Mouse (Mus musculus) adrenal gland, postnatal 4 days (tissue): ENCODE measurements around the gene Ccnk. TPM values are rescaled to one million over a fixed set of nuclear protein-coding genes. Genes with fewer than 3 reads are reported as not detected.
A peak's percentile ranks its signal among the peaks of the same experiment; 100 is the strongest.

Experiments
- DNase-seq, 2 experiments: peaks; one replicate each; pipeline ENCODE4 v3.0.0; 2021 to 2022; ENCODE audit warnings: low spot score in 2 of 2, mixed read lengths in 2 of 2
- total RNA-seq, 2 experiments: library from RNA; stranded (reverse); gene quantifications; 2 replicates each; pipeline ENCODE4 v1.2.3; 2021

Ccnk gene
- total RNA-seq, 2 experiments from 2014 or later: 43.9 to 45.8 TPM

DNA sequence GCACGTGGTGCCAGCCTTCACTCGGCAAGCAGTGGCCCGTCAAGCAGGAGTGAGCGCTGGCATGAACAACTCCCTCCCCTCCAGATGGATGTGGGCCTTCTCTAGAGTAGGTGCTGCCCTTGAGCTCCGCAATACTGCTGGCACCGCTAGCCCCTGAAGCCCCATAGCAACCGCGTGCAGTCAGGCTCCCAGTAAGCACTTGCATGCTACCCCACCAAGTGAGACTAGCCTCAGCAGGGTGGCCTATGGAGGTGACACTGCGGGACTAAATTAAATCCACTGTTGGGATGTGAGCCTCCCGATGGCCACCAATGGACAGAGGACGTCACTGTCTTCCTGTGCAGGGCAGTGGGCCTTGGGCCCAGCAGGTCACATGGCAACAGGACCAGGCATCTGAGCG lies 41.2 kb downstream of the Ccnk start:
- no peak for DNase-seq

DNA sequence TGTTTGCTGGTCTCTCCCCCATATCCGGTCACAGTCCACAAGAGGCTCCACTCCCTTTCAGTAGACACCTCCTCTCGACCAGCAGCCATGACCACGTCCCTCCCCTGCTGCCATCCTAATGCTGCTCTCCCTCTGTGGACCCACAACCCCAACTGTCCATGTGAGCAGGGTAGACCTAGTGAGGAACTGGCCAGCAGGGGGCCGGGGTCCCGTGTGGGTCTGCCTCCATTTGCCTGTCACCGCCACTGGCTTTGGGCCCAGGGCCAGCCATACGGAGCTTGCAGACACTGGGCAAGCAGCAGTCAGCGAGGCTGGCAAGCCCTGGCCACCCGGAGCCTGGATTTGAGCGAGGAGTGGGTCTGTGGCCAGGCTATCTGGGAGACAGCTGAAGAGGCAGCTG lies 41.8 kb downstream of the Ccnk start:
- no peak for DNase-seq

DNA sequence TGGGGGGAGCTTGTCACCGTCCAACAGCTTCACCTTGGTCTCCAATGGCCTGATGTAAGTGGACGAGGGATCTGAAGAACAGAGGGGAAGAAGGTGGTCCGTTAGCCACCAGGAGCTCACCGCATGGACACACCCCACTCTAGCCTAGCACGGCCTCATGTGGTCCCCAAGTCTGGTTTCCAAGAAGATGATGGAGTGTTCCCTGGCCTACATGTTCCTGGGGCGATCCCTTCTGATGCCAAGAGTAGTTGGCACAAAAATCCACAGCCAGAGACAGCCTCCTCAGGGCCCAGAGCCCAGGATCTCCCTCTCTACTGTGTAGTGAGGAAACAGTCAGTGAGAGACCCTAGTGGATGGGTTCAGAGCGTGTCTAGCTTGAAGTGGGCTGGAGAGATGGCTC lies 42.3 kb downstream of the Ccnk start:
- no peak for DNase-seq

DNA sequence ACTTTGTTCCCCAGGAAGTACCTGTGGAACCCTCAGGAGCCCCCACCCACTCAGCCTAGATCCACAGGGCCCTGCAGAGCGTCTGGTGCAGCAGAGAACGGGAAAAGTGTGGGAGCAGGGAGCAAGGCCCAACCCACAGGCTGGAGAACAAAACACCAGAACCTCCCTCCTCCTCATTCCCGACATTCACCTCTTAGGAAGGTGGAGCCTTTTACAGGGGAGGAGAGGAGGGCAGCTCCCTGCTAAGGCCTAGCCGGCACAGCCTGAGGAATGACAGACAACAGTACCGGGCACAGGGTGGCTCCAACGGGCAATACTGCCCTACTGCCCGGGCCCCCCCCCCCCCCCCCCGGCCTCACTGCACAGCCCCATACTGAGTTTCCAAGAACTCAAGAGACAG lies 44.0 kb downstream of the Ccnk start:
- no peak for DNase-seq

DNA sequence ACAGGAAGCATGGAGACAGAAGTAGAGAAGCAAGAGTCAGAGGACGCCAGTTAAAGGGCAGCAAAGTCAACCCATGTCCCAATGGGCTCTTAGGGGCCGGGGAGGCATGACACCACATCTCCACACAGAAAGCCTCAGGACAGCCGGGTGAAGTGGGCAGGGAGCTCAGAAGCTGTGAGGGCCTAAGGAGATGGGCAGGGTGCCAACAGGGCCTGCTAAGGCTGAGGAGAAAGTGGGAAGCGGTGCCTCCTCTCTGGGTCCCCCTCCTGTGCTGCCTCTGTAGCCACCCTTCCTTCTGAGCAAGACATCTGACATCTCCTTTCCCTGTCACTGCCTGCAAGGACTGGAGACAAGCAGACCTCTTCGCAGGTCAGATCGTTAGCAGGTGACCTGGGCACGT lies 46.4 kb downstream of the Ccnk start:
- DNase-seq: no peak

DNA sequence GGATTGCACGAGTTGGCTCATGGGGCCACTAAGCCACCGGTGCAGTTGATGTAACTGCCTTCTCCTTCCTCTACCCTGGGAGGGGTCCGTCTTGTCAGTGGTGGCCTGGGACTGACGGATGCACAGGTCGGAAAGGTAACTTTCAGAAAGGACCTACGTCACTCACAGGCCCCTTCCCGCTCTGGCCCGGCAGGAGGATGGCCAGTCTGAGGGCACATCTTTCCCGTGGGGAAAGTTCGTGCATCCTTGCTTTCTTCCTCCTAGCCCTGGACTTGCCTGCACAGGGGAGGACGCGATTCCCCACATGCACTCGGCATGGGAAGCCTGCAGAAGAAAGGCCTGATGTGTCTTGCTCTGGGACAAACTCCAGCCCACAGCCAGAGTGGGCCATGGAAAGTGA lies 46.8 kb downstream of the Ccnk start:
- no peak for DNase-seq

DNA sequence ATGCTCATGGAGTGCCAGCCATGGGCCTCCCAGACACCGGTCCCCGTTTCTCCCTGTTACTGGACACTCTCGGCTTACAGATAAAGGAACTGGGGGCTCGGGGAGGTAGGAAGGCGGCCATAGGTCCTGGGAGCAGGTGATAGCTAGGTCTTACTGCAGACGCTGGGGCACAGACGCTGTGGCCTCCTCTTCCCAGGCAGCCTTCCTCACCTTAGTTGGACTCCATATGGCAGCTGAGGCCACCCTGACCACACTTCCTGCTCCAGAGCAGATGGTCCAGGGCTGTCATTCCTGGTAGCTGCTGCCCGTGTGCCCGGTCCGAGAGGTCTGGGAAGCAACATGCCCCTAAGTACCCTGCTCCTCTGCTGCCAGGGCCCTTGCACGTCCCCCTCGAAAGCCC lies 47.6 kb downstream of the Ccnk start:
- no peak for DNase-seq

DNA sequence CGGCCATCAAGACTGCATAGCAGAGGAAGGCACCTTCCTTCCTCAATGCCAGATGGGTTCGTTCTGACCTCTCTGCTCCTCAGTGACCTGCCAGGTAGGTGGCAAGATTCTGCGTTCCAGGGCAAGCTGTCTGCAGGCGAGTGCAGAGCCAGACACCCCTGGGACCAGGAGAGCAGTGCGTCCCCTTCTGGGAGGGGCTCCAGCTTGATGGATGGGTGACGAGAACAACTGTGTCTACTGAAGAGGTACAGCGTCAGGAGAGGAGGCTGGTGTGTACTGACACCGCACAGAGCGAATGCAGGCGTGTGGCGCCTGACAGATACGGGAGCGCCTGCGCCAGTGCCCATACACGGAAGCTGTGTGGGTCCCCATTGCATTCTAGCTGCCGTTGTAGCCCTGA lies 48.1 kb downstream of the Ccnk start:
- DNase-seq: no peak

DNA sequence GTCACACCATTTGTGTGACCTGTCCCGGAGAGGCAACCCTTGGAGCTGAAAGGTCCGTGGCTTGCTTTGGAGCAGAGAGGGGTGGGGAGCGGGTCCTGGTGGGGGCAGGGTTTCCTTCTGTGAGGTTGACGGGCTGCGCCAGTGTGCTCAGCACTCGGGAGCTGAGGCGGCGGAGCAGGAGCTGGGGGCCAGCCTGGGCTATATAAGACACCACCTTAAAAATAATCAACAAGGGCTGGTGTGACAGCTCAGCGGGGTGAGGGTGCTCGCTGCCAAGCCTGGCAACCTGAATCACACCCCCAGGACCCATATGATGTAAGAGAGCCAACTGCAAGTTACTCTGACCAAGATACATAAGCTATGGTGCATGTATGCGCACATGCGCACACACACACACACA lies 50.7 kb downstream of the Ccnk start:
- no peak for DNase-seq

DNA sequence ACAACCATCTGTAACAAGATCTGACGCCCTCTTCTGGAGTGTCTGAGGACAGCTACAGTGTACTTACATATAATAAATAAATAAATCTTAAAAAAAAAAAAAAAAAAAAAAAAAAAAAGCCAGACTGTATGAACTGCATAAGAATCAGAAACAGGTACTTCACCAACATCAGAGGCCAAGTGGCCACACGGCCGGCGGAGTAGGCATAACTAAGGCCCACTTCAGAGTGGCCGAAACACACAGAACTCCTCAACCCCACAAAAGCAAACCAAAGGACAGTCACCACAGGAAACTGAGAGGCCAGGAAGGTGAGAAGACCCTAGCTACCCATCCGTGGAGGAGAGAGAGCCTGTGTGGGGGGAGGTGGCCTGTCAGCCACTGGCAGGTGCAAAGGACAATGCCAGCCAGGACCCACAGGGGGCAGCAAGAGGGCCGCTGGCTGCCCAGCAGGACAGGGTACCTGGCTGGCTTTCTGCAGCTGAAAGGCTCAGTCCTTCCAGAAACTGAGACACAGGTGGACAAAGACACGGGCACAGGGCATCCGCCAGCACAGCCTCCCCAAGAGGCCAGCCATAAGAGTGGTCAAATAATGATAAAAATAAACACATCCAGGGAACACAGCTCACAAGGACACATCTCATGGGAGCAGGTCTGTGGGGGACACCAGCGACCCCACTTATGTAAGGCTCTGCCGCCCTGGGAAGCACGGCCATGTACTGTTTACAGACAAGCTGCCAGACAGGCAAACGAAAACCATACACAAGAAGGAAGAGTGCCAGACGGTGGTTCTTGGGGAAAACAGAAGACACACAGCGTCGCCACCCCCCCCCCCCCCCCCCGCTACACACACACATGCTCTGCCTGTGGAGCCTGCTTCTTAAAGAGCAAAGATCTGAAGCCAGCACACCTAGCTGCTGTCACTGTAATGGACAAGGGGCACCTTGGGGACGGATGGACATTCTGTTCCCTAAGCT lies 51.7 kb downstream of the Ccnk start:
- no peak for DNase-seq

DNA sequence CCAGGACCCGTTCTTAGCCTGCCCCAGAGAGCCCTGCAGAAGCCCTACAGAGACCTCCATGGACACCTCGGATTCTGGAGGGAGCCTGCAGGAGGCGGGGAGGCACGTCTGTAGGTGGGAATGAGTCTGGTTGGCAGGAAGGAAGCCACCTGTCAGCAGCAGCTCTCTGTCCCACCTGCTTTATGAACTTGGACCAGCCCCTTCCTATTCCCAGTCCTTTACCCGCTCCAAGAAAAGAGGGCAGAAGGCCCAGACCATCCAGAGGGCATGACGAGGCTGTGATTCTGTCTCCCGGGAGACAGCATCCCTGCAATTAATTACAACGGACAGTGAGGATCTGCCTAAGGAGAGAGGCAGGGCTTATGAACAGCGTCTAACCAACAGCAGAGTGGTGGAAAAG lies 52.5 kb downstream of the Ccnk start:
- DNase-seq: no peak

DNA sequence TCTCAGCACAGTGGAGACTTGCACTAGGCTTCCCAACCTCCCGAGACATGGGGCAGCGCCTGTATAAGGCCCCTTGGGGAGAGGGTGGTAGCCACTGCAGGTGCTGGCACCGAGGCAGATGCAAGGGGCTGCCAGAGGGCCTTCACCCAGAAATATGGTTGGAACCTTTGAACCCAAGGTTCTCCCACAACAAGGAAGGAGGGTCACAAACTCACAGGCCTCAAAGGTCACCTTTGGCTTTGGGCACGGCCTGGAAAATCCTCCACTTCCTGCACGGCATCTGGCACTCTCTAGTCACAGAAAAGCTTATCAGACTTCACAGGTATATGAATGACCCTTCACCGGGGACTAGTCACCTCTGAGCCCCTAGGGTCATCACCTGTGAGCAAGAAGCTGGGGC lies 54.4 kb downstream of the Ccnk start:
- DNase-seq: no peak

DNA sequence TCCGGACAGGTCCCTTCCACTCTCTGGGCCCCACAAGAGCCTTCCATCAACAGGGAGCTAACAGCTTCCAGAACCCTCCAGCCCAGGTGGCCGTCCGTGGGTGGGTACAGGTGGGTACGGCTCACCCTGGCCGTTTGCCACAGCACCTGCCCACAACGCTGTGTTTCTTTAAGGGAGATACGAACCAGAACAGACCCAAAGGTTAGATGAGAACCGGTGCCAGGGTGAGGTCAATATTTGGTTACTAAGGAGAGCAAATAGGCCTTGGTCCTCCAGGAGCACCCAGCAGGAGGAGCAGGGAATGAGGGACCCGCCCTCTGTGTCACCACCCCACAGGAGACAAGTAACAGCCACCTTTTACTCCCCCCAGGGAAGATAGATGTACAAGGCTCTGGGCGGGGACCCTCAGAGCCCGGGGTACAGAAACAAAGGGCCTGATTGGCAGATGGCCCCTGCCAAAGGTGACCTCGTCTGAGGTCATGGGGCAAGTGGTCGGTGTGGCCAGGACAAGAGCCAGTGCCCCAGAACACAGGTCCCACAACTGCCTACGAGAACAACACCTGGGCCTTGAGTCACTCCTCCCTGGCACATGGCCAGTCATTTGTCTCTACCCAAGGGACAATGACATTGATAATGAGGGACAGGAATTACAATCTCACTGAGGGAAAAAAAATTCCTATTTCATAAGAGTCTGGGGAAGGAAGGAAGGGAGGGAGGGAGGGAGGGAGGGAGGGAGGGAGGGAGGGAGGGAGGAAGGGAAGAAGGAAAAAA lies 55.6 kb downstream of the Ccnk start:
- DNase-seq: no peak

DNA sequence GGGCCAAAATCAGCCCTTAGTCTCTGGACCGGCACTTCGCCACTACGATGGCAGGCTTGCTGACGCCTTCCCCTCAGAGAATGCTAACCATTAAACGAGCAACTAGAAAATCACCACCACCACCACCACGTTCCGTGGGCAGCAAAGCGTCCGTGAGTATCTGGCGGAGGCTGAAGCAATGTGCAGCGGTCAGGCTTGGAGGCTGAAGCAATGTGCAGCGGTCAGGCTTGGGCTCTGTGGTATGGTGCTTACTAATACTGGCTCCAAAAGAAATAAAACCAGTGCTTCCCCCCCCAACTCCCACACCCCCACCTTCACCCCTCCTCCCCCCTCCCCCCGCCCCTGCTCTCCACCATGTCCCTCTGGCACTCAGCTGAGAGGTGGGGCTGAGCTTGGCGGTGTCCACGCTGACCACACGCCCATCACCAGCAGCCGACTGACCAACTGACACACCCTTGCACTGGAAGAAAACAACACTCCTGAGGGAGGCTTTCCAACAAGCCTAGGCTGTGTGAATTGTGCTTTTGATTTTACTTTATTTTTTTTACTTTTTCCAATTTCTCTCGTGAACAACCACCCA lies 56.7 kb downstream of the Ccnk start:
- DNase-seq: no peak

DNA sequence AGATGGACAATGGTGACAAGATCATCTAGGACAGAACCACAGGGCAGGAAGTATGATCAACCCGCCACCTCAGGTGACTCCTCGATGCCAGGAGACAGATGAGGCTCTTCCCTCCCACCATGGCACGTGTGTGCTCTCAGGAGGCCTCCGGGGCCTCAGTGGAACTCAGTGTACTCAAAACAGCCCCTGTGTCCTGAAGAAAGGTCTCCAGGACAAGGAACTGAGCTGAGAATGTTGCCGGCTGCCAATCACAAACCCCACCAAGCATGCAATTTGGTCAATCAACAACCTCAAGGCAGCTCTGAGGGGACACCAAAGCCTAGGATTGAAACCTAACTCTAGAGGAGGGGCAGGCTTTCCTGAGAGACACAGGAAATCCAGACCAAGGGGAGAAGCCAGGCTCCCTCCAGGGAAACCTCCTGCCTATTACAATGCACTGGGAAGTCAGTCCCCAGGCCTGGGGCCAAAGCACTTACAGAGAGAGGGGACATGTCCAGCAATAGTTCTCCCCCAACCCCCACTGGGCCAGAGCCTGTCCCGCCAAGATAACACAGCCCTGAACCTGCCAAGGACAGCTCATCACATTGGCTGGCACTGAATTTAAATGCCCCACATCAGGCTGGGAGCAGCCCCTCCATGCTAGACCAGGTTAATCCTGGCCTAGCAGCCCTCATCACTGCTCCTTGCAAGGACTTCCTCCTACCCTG lies 58.1 kb downstream of the Ccnk start:
- DNase-seq: no peak

DNA sequence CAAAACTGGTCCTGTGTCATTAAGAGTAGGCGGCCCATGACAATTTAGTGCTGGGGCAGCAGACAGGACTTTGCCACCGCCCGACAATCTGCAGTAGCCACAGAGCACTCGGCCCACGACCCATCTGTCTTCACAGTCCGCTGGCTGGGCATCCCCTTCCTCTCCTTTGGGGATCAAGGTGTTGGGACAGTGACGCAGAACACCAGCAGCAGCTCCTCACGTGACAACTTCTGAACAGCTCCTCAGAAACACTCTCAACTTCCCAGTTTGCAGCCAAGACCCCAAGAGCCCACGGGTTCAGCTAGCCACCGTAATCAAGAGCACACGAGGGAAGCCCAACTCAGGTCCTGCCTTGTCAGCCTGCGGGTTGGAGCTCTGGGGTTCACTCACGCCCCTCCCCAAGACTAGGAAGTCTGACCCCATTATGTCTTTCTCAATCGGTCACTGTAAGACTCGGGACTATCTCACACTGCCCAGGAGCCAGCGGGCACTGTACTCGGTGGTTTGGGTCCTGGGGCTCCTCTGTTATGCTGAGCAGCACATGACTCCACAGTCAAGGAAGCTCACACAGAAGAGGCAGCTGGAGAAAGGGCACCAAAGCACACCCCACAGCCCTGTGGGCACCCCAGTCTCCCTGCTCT lies 59.1 kb downstream of the Ccnk start:
- DNase-seq: no peak

DNA sequence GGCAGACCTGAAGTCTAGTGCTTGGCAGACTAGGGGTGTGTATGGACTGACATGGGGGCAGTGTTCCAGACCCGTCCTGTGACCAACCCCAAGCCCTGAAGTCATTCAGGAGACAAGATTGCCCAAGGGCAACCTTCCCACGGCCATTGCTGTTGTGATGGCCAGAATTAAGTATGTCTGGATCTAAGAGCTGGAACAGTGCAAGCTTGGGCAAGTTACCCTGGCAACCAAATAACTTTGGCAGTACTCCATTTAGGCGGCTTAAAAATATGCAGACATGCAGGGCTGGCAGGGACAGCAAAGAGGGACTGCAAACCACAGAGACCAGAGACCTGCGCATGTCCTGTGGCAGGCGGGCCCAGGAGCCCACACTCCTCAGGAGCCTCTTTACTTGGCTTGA lies 60.1 kb downstream of the Ccnk start:
- DNase-seq: peak in 1 of 2 experiments; percentile 29

DNA sequence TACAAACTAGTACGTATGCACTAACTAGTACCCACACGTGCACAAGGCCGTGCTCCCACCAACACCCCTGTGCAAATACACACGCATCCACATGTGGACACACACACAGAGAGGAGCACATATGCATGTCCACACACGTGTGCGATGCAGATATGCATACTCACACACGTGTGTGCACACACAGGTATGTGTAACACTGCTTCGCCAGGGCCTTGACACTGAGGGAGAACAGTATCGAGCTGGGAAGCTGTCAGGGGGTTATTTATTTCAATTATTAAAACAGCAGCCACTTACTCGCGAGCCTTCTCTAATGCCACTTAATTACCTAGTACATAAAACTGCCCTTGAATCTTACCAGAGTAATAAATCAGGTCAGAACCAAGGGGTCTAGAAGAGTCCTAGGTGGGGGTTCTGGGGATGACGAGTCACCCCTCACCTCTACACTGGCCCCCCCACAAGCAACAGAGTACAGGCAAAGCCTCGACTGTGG lies 61.1 kb downstream of the Ccnk start:
- no peak for DNase-seq

DNA sequence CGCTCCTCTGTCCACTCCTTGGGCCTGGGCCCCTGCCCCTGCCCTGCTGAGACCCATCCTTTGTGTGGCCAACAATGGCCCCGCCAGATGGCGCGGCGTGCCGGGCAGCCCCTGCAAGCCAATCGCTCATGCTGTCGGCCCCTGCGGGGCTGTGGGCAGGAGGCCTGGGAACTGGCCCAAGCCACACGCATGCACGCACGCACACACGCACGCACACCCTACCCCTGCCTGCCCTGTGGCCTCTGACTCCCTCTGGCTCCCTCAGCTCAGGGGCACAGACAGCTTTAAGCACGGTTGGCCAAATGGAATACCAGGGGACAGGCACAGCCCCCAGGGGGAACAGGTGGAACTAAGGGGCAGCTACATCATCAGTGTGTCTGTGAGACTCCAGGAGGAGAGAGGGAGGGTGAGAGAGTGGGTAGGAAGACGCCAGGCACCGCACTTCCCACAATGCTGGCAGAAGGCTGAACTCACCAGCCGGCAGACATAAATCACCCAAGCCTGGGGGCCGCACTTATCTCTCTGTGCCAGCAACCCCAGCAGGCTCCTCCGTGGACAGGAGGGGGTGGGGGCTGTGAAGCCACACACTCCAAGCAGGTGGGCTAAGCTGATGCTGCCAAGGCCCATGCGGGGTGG lies 61.7 kb downstream of the Ccnk start:
- no peak for DNase-seq

DNA sequence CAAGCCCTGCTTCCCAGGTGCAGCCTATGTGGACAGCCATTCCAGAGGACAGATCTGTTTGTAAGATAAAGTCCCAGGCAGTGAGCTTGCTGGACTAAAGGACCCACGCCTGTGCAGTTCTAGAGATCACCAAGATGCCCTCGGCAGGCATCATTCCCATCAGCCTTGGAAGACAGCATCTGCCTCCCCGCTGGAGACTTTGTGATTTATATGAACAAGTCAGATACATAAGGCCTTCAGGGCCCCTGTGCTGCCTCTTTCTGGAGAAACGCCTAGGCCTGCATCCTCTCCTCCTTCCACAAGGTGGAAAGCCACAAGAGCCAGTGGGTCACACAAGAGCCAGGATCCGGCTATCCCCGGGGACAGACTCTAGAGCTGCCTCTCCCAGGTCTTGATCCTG lies 62.2 kb downstream of the Ccnk start:
- no peak for DNase-seq
